In genomic region chr7:142949568-142949967, GRCm38 (mm10) we compare ENCODE assay signal across 24 mouse cellular contexts. TPM values are rescaled to one million over a fixed set of nuclear protein-coding genes. Genes with fewer than 3 reads are reported as not detected.
DNase-seq lines count a peak whose midpoint lies in the region; ATAC-seq and TF ChIP-seq lines count a peak whose summit lies in the region.
"Had no signal": no experiment of that assay in that cellular context is flagged by ENCODE, and none has a peak within 500 bp of the region (broad histone marks: within the 10 kb centered on the region; RNA-seq: fewer than 3 reads in every experiment).

No protein-coding gene starts in this region.

- H3K9ac ChIP-seq in ES-Bruce4 (ENCODE audit: low read depth, poor library complexity, severe bottlenecking) (no peak overlapping the region), MEL (ENCODE audit: control insufficient read depth, low read depth, low read length, poor library complexity, severe bottlenecking) (no peak overlapping the region)
- no peak overlapping the region for H3K9ac ChIP-seq in hindbrain, embryonic 11.5 days (ENCODE audit: low read depth, low read length)
- H3K9ac ChIP-seq: hindbrain, embryonic 15.5 days had no signal

- peak; percentile 97 for ATAC-seq in granulocyte monocyte progenitor cell, adult 5-6 weeks (replicated peaks; ENCODE audit: poor library complexity, severe bottlenecking)
- peak; percentile 89 for ATAC-seq in megakaryocyte, adult 5-6 weeks (ENCODE audit: poor library complexity, severe bottlenecking)
- ATAC-seq in hindbrain, embryonic 11.5 days (ENCODE audit: low FRiP score), result no peak
- no peak for ATAC-seq in frontal cortex, adult (ENCODE audit: low TSS enrichment)
- ATAC-seq: forebrain, embryonic 14.5 days had no signal

- H3K9me3 ChIP-seq in ES-Bruce4 (replicated peaks; ENCODE audit: control insufficient read depth, insufficient read depth, low read length, poor library complexity, severe bottlenecking), result 0 out of 2 replicates have a peak, but pooled peaks cover 5% of the 10 kb centered on the region
- no peaks in the 10 kb centered on the region for H3K9me3 ChIP-seq in MEL (replicated peaks; ENCODE audit: insufficient read depth, low read length)
- H3K9me3 ChIP-seq in hindbrain, embryonic 11.5 days (ENCODE audit: control insufficient read depth, low read length), result no peaks in the 10 kb centered on the region
- H3K9me3 ChIP-seq: embryonic facial prominence, embryonic 10.5 days; G1E; hindbrain, embryonic 10.5 days; hindbrain, embryonic 15.5 days had no signal

- TF ChIP-seq CTCF in ES-Bruce4 (IDR thresholded peaks at IDR 0.05; ENCODE audit: low read depth, low read length), result no peak
- no peak for TF ChIP-seq CTCF in MEL (IDR thresholded peaks at IDR 0.05 in 2 of 3, conservative IDR thresholded peaks at IDR 0.05 in 1 of 3; ENCODE audit: control insufficient read depth in 1 of 3, insufficient read depth in 1 of 3, low read depth in 2 of 3, low read length in 3 of 3, poor library complexity in 1 of 3, severe bottlenecking in 1 of 3)

- no peaks in the 10 kb centered on the region for H3K36me3 ChIP-seq in ES-Bruce4 (ENCODE audit: control insufficient read depth, insufficient read depth, low read length, poor library complexity, severe bottlenecking)
- H3K36me3 ChIP-seq in MEL (ENCODE audit: control insufficient read depth in 1 of 2, insufficient read depth in 2 of 2, low read length in 2 of 2), result no peaks in the 10 kb centered on the region; a peak in 1 of 4 replicates
- no peaks in the 10 kb centered on the region for H3K36me3 ChIP-seq in hindbrain, embryonic 11.5 days (ENCODE audit: control insufficient read depth, insufficient read depth, low read length)
- H3K36me3 ChIP-seq: embryonic facial prominence, embryonic 10.5 days; G1E; hindbrain, embryonic 10.5 days; hindbrain, embryonic 15.5 days had no signal

- TF ChIP-seq EP300 in ES-Bruce4 (IDR thresholded peaks at IDR 0.05; ENCODE audit: insufficient read depth, low read depth, low read length) (peak; percentile 62; the same call in 1 of the 2 replicates), MEL (IDR thresholded peaks at IDR 0.05; ENCODE audit: low read depth in 1 of 2, low read length in 2 of 2) (no peak)

- TF ChIP-seq POLR2A in ES-Bruce4 (IDR thresholded peaks at IDR 0.05; ENCODE audit: insufficient read depth, low read length) (no peak), MEL (IDR thresholded peaks at IDR 0.05; ENCODE audit: control insufficient read depth in 1 of 2, insufficient read depth in 1 of 2, low read depth in 1 of 2, low read length in 2 of 2, poor library complexity in 1 of 2) (no peak)

- DNase-seq in MEL (ENCODE audit: low read depth, low spot score), result peak; percentile 19
- DNase-seq in adrenal gland, postnatal 4 days (ENCODE audit: low spot score in 2 of 2), result no peak
- DNase-seq in hindbrain, embryonic 11.5 days (ENCODE audit: low spot score), result no peak
- no peak for DNase-seq in thymus, postnatal 36 days
- DNase-seq: adrenal gland, adult 8-10 months; cerebellum, adult 11-12 months; cerebellum, adult 9-11 months; cerebellum, postnatal 36 days; gastrocnemius, postnatal 36 days; heart, adult 18-20 months; kidney, adult 18-20 months had no signal

- no peaks in the 10 kb centered on the region for H3K27me3 ChIP-seq in ES-Bruce4 (ENCODE audit: control insufficient read depth, insufficient read depth, low read length, poor library complexity, severe bottlenecking)
- no peaks in the 10 kb centered on the region; a peak in 2 of 4 replicates for H3K27me3 ChIP-seq in MEL (ENCODE audit: control insufficient read depth in 1 of 2, insufficient read depth in 2 of 2, low read length in 2 of 2)
- no peaks in the 10 kb centered on the region for H3K27me3 ChIP-seq in hindbrain, embryonic 11.5 days (ENCODE audit: control insufficient read depth, insufficient read depth, low read length)
- H3K27me3 ChIP-seq: hindbrain, embryonic 15.5 days had no signal

- no peak overlapping the region for H3K4me3 ChIP-seq in ES-Bruce4 (ENCODE audit: low read depth, low read length)
- H3K4me3 ChIP-seq in MEL (ENCODE audit: control insufficient read depth in 1 of 2, insufficient read depth in 1 of 2, low read depth in 2 of 2, low read length in 2 of 2), result no peak overlapping the region
- H3K4me3 ChIP-seq in hindbrain, embryonic 11.5 days (ENCODE audit: low read depth, low read length), result no peak overlapping the region
- H3K4me3 ChIP-seq: embryonic facial prominence, embryonic 10.5 days; hindbrain, embryonic 10.5 days; hindbrain, embryonic 15.5 days had no signal

- no peak for TF ChIP-seq RAD21 in MEL (IDR thresholded peaks at IDR 0.05; ENCODE audit: low read depth, low read length)

- peak overlapping the region; percentile 57; the same call in 1 of the 2 replicates for H3K27ac ChIP-seq in ES-Bruce4 (ENCODE audit: insufficient read depth, low read length)
- H3K27ac ChIP-seq in MEL (ENCODE audit: control insufficient read depth, low read depth, low read length), result no peak overlapping the region
- no peak overlapping the region for H3K27ac ChIP-seq in hindbrain, embryonic 11.5 days (ENCODE audit: low read depth, low read length)
- H3K27ac ChIP-seq: embryonic facial prominence, embryonic 10.5 days; hindbrain, embryonic 10.5 days; hindbrain, embryonic 15.5 days had no signal

- H3K79me2 ChIP-seq in MEL (ENCODE audit: control insufficient read depth, insufficient read depth, low read length, poor library complexity), result no peaks in the 10 kb centered on the region

- WGBS in hindbrain, embryonic 11.5 days, result 46% methylated on average over 1 of the region's 1 CpGs

- no peak overlapping the region for H3K4me2 ChIP-seq in hindbrain, embryonic 11.5 days (replicated peaks; ENCODE audit: low read depth, low read length)
- H3K4me2 ChIP-seq: heart, embryonic 11.5 days; hindbrain, embryonic 15.5 days had no signal

- H3K4me1 ChIP-seq in ES-Bruce4 (ENCODE audit: control insufficient read depth, insufficient read depth, low read length) (no peaks in the 10 kb centered on the region), MEL (ENCODE audit: control insufficient read depth in 1 of 2, insufficient read depth in 2 of 2, low read length in 2 of 2) (peaks cover 0 to 2% of the 10 kb centered on the region in 2 experiments; a peak in 1 of 4 replicates)
- no peaks in the 10 kb centered on the region for H3K4me1 ChIP-seq in hindbrain, embryonic 11.5 days (replicated peaks; ENCODE audit: control insufficient read depth, insufficient read depth, low read length)
- H3K4me1 ChIP-seq: embryonic facial prominence, embryonic 10.5 days; hindbrain, embryonic 10.5 days; hindbrain, embryonic 15.5 days had no signal

TF ChIP-seq in MEL, 35 proteins besides CTCF, POLR2A, EP300 and RAD21:
- TF ChIP-seq BHLHE40 (IDR thresholded peaks at IDR 0.05; ENCODE audit: borderline replicate concordance, low read depth, low read length), result no peak
- TF ChIP-seq GABPA (IDR thresholded peaks at IDR 0.05; ENCODE audit: low read depth, low read length), result no peak
- TF ChIP-seq TCF12 (IDR thresholded peaks at IDR 0.05; ENCODE audit: low read depth, low read length), result no peak
- no peak for TF ChIP-seq MEF2A (IDR thresholded peaks at IDR 0.05; ENCODE audit: extremely low read depth, insufficient replicate concordance, low read depth, low read length, poor library complexity, severe bottlenecking)
- no peak for TF ChIP-seq POLR2AphosphoS2 (IDR thresholded peaks at IDR 0.05; ENCODE audit: low read length)
- no peak for TF ChIP-seq ZKSCAN1 (IDR thresholded peaks at IDR 0.05; ENCODE audit: low read depth, low read length)
- TF ChIP-seq NRF1 (IDR thresholded peaks at IDR 0.05; ENCODE audit: insufficient read depth, low read depth, low read length, poor library complexity, severe bottlenecking), result no peak

RNA-seq across cellular contexts. Expression of gene Th, which starts 18.6 kb away (rescaled TPM):
- polyA plus RNA-seq in ES-Bruce4 (2011; ENCODE audit: insufficient read depth, insufficient read length, low read depth, missing spikeins), result not detected in 2 replicates
- not detected in 2 replicates for total RNA-seq in MEL (2012; rRNA removed)
- not detected for polyA plus RNA-seq in MEL (2012; ENCODE audit: insufficient read depth in 1 of 2, insufficient read length in 2 of 2, low read depth in 1 of 2, low replicate concordance in 2 of 2, missing spikeins in 1 of 2)
- total RNA-seq in granulocyte monocyte progenitor cell, adult 5-6 weeks (2014; fragmentation: Nextera tagmentation), result not detected in 2 replicates
- total RNA-seq in granulocyte monocyte progenitor cell, adult 5-6 weeks (2017), result not detected in 2 replicates
- total RNA-seq in megakaryocyte, adult 5-6 weeks (2015), result not detected in 2 replicates
- not detected in 2 replicates for total RNA-seq in megakaryocyte, adult 5-6 weeks (2017)
- 100 to 1,000 TPM; 528 to 536 TPM for total RNA-seq in adrenal gland, postnatal 4 days (2021)
- 13.4 and 13.9 TPM in 2 replicates for polyA plus RNA-seq in hindbrain, embryonic 11.5 days (2014; fragmentation: Nextera tagmentation; extraction: Ambion mirVana)
- total RNA-seq: G1E; gastrocnemius, postnatal 36 days; heart, adult 18-20 months; heart, postnatal 25 days had no signal
- polyA plus RNA-seq: C2C12, G1E had no signal

RNA-seq across cellular contexts. Expression of gene Ascl2, which starts 19.5 kb away (rescaled TPM):
- polyA plus RNA-seq in ES-Bruce4 (2011; ENCODE audit: insufficient read depth, insufficient read length, low read depth, missing spikeins), result 1.9 and 2.2 TPM in 2 replicates
- total RNA-seq in MEL (2012; rRNA removed), result not detected in 2 replicates
- not detected for polyA plus RNA-seq in MEL (2012; ENCODE audit: insufficient read depth in 1 of 2, insufficient read length in 2 of 2, low read depth in 1 of 2, low replicate concordance in 2 of 2, missing spikeins in 1 of 2)
- 2.0 TPM in 2 replicates for total RNA-seq in granulocyte monocyte progenitor cell, adult 5-6 weeks (2014; fragmentation: Nextera tagmentation)
- total RNA-seq in granulocyte monocyte progenitor cell, adult 5-6 weeks (2017), result 0.34 and 0.82 TPM in 2 replicates
- total RNA-seq in megakaryocyte, adult 5-6 weeks (2015), result 0.96 and 1.1 TPM in 2 replicates
- total RNA-seq in megakaryocyte, adult 5-6 weeks (2017), result 0.40 and 2.9 TPM in 2 replicates
- total RNA-seq in adrenal gland, postnatal 4 days (2021), result under 1 TPM; 0.36 to 0.96 TPM
- 0.27 and 0.34 TPM in 2 replicates for polyA plus RNA-seq in hindbrain, embryonic 11.5 days (2014; fragmentation: Nextera tagmentation; extraction: Ambion mirVana)
- total RNA-seq: G1E; gastrocnemius, adult 8-10 months; gastrocnemius, postnatal 36 days; heart, adult 18-20 months; heart, postnatal 25 days had no signal
- polyA plus RNA-seq: G1E had no signal

RNA-seq across cellular contexts. Expression of gene Tspan32, which starts 55.3 kb away (rescaled TPM):
- not detected in 2 replicates for polyA plus RNA-seq in ES-Bruce4 (2011; ENCODE audit: insufficient read depth, insufficient read length, low read depth, missing spikeins)
- total RNA-seq in MEL (2012; rRNA removed), result 159 and 205 TPM in 2 replicates
- polyA plus RNA-seq in MEL (2012; ENCODE audit: insufficient read depth in 1 of 2, insufficient read length in 2 of 2, low read depth in 1 of 2, low replicate concordance in 2 of 2, missing spikeins in 1 of 2), result 100 to 1,000 TPM in 1 of 2 experiments, 10 to 100 TPM in 1; 53.5 to 212 TPM
- total RNA-seq in granulocyte monocyte progenitor cell, adult 5-6 weeks (2014; fragmentation: Nextera tagmentation), result 140 and 158 TPM in 2 replicates
- total RNA-seq in granulocyte monocyte progenitor cell, adult 5-6 weeks (2017), result 95.1 and 117 TPM in 2 replicates
- total RNA-seq in megakaryocyte, adult 5-6 weeks (2015), result 60.9 and 70.4 TPM in 2 replicates
- total RNA-seq in megakaryocyte, adult 5-6 weeks (2017), result 45.6 and 47.0 TPM in 2 replicates
- total RNA-seq in adrenal gland, postnatal 4 days (2021), result 1 to 10 TPM; 1.5 to 2.6 TPM
- 5.8 and 8.3 TPM in 2 replicates for polyA plus RNA-seq in hindbrain, embryonic 11.5 days (2014; fragmentation: Nextera tagmentation; extraction: Ambion mirVana)

Comparison
In these comparisons a context has a peak if more than half of its experiments do, and no peak if none do; other contexts are left out.
1. ATAC-seq: peak in granulocyte monocyte progenitor cell, adult 5-6 weeks (single experiment) and megakaryocyte, adult 5-6 weeks (single experiment); none in hindbrain, embryonic 11.5 days (single experiment) and frontal cortex, adult (single experiment).
2. RNA of gene Th, which starts 18.6 kb away (total RNA-seq): 528 to 536 TPM in adrenal gland, postnatal 4 days; not detected in MEL, not detected in granulocyte monocyte progenitor cell, adult 5-6 weeks and not detected in megakaryocyte, adult 5-6 weeks; every median in the first group is over 100 times any median in the second.
3. RNA of gene Tspan32, which starts 55.3 kb away (total RNA-seq): 159 to 205 TPM in MEL, 95.1 to 158 TPM in granulocyte monocyte progenitor cell, adult 5-6 weeks and 45.6 to 70.4 TPM in megakaryocyte, adult 5-6 weeks; 1.5 to 2.6 TPM in adrenal gland, postnatal 4 days; every median in the first group is over 10 times any median in the second.